In genomic region chr14:27428573-27428972, GRCm38 (mm10) we compare ENCODE assay signal across 8 mouse cellular contexts. TPM values are rescaled to one million over a fixed set of nuclear protein-coding genes. Genes with fewer than 3 reads are reported as not detected.
DNase-seq lines count a peak whose midpoint lies in the region; ATAC-seq and TF ChIP-seq lines count a peak whose summit lies in the region.

Gene Fam208a, plus strand, starts transcription at chr14:27428834.

- 1% methylated on average over 42 of the region's 43 CpGs for WGBS in forebrain, embryonic 11.5 days
- 1% methylated on average over 42 of the region's 43 CpGs for WGBS in heart, embryonic 16.5 days
- WGBS in liver, embryonic 13.5 days (ENCODE audit: insufficient replicate concordance): 1% methylated on average over 43 of the region's 43 CpGs
- WGBS in stomach, embryonic 15.5 days: under 1% methylated on average over 43 of the region's 43 CpGs

- peaks cover 73% of the 10 kb centered on the region for H3K36me3 ChIP-seq in E14TG2a.4 (ENCODE audit: insufficient read depth, low read length)
- H3K36me3 ChIP-seq in forebrain, embryonic 11.5 days (ENCODE audit: control insufficient read depth, insufficient read depth, low read length): no peaks in the 10 kb centered on the region; the same call in 1 of the 2 replicates
- peaks cover 24% of the 10 kb centered on the region for H3K36me3 ChIP-seq in heart, embryonic 16.5 days (ENCODE audit: control insufficient read depth, insufficient read depth)
- H3K36me3 ChIP-seq in liver, embryonic 13.5 days: peaks cover 15% of the 10 kb centered on the region
- no peaks in the 10 kb centered on the region; the same call in 1 of the 2 replicates for H3K36me3 ChIP-seq in stomach, embryonic 15.5 days

- H3K27ac ChIP-seq in forebrain, embryonic 11.5 days (ENCODE audit: low read depth, low read length): peak within 1 kb of the TSS; percentile 93
- peak within 1 kb of the TSS; percentile 96 for H3K27ac ChIP-seq in heart, embryonic 16.5 days (ENCODE audit: low read length)
- peak within 1 kb of the TSS; percentile 92 for H3K27ac ChIP-seq in liver, embryonic 13.5 days
- peak within 1 kb of the TSS; percentile 100 for H3K27ac ChIP-seq in stomach, embryonic 15.5 days

- H3K4me2 ChIP-seq in forebrain, embryonic 11.5 days (ENCODE audit: low read depth, low read length, severe bottlenecking): peak within 1 kb of the TSS; percentile 89
- peak within 1 kb of the TSS; percentile 76 for H3K4me2 ChIP-seq in heart, embryonic 16.5 days (ENCODE audit: low read depth, low read length)
- H3K4me2 ChIP-seq in liver, embryonic 13.5 days: peak within 1 kb of the TSS; percentile 85
- peak within 1 kb of the TSS; percentile 88 for H3K4me2 ChIP-seq in stomach, embryonic 15.5 days

- H3K4me3 ChIP-seq in E14TG2a.4 (replicated peaks; ENCODE audit: low read length): peak within 1 kb of the TSS; percentile 94
- H3K4me3 ChIP-seq in forebrain, embryonic 11.5 days (ENCODE audit: low read depth, low read length): peak within 1 kb of the TSS; percentile 60
- H3K4me3 ChIP-seq in heart, embryonic 16.5 days (ENCODE audit: low read length): peak within 1 kb of the TSS; percentile 64
- H3K4me3 ChIP-seq in liver, embryonic 13.5 days (replicated peaks): peak within 1 kb of the TSS; percentile 73
- H3K4me3 ChIP-seq in stomach, embryonic 15.5 days (replicated peaks): peak within 1 kb of the TSS; percentile 77

- DNase-seq in c-Kit-positive CD71-positive TER-119-negative erythroid progenitor cells, embryonic 14.5 days (ENCODE audit: low read depth): peak; percentile 77
- DNase-seq in forebrain, embryonic 11.5 days (ENCODE audit: low spot score): peak; percentile 96
- DNase-seq in kidney, postnatal 25 days: peak; percentile 97 to 98
- peak; percentile 91 for DNase-seq in liver, embryonic 13.5 days
- DNase-seq in natural killer cell, adult 2 months (ENCODE audit: low spot score in 2 of 2): peak; percentile 89 to 92

- H3K9ac ChIP-seq in forebrain, embryonic 11.5 days (ENCODE audit: low read length): peak within 1 kb of the TSS; percentile 93
- peak within 1 kb of the TSS; percentile 86 for H3K9ac ChIP-seq in heart, embryonic 16.5 days (ENCODE audit: low read length)
- peak within 1 kb of the TSS; percentile 91 for H3K9ac ChIP-seq in liver, embryonic 13.5 days
- H3K9ac ChIP-seq in stomach, embryonic 15.5 days: peak within 1 kb of the TSS; percentile 85

- H3K27me3 ChIP-seq in E14TG2a.4 (ENCODE audit: insufficient read depth, low read length): no peaks in the 10 kb centered on the region
- H3K27me3 ChIP-seq in forebrain, embryonic 11.5 days (ENCODE audit: control insufficient read depth, insufficient read depth, low read length): no peaks in the 10 kb centered on the region; the same call in 1 of the 2 replicates
- no peaks in the 10 kb centered on the region for H3K27me3 ChIP-seq in heart, embryonic 16.5 days (ENCODE audit: control insufficient read depth, insufficient read depth, low read length)
- H3K27me3 ChIP-seq in liver, embryonic 13.5 days: no peaks in the 10 kb centered on the region
- no peaks in the 10 kb centered on the region for H3K27me3 ChIP-seq in stomach, embryonic 15.5 days (replicated peaks)

- TF ChIP-seq CTCF in E14TG2a.4 (conservative IDR thresholded peaks at IDR 0.05; ENCODE audit: low read length): no peak

- H3K4me1 ChIP-seq in E14TG2a.4 (replicated peaks; ENCODE audit: low read depth, low read length): peaks cover 54% of the 10 kb centered on the region
- no peaks in the 10 kb centered on the region for H3K4me1 ChIP-seq in forebrain, embryonic 11.5 days (replicated peaks; ENCODE audit: control insufficient read depth, insufficient read depth, low read length)
- H3K4me1 ChIP-seq in heart, embryonic 16.5 days (ENCODE audit: control insufficient read depth, insufficient read depth, low read length): 0 out of 2 replicates have a peak, but pooled peaks cover 5% of the 10 kb centered on the region
- H3K4me1 ChIP-seq in liver, embryonic 13.5 days (replicated peaks): peaks cover 16% of the 10 kb centered on the region
- peaks cover 3% of the 10 kb centered on the region; the same call in 1 of the 2 replicates for H3K4me1 ChIP-seq in stomach, embryonic 15.5 days

- ATAC-seq in forebrain, embryonic 11.5 days (replicated peaks; ENCODE audit: low FRiP score): peak; percentile 97
- peak; percentile 93 for ATAC-seq in heart, embryonic 16.5 days (replicated peaks; ENCODE audit: extremely low read depth, insufficient read depth, low FRiP score)
- peak; percentile 93 for ATAC-seq in liver, embryonic 13.5 days (ENCODE audit: low read depth)
- ATAC-seq in stomach, embryonic 15.5 days (ENCODE audit: insufficient read depth, low FRiP score, low read depth): peak; percentile 95

- peaks cover 7% of the 10 kb centered on the region for H3K9me3 ChIP-seq in E14TG2a.4 (ENCODE audit: low read length)
- H3K9me3 ChIP-seq in forebrain, embryonic 11.5 days (ENCODE audit: control insufficient read depth, low read length): peaks cover 8% of the 10 kb centered on the region
- peaks cover 14% of the 10 kb centered on the region for H3K9me3 ChIP-seq in heart, embryonic 16.5 days (replicated peaks; ENCODE audit: control insufficient read depth, low read length)
- H3K9me3 ChIP-seq in liver, embryonic 13.5 days (replicated peaks): peaks cover 7% of the 10 kb centered on the region; the same call in 1 of the 2 replicates
- H3K9me3 ChIP-seq in stomach, embryonic 15.5 days: 0 out of 2 replicates have a peak, but pooled peaks cover 3% of the 10 kb centered on the region

RNA-seq across cellular contexts. Expression of gene Fam208a, which starts in this region (rescaled TPM):
- polyA plus RNA-seq in forebrain, embryonic 11.5 days (2014; fragmentation: Nextera tagmentation; extraction: Ambion mirVana): 13.5 and 17.4 TPM in 2 replicates
- 8.5 and 9.5 TPM in 2 replicates for polyA plus RNA-seq in heart, embryonic 16.5 days (2015; fragmentation: Nextera tagmentation; extraction: Ambion mirVana)
- 3.8 and 4.5 TPM in 2 replicates for polyA plus RNA-seq in liver, embryonic 13.5 days (2015; fragmentation: Nextera tagmentation; extraction: Ambion mirVana)
- 14.3 and 14.6 TPM in 2 replicates for polyA plus RNA-seq in stomach, embryonic 15.5 days (2015; fragmentation: Nextera tagmentation; extraction: Ambion mirVana)

Comparison
In these comparisons a context has a peak if more than half of its experiments do, and no peak if none do; other contexts are left out.
1. Peak in every context shown above with its lines: DNase-seq, ATAC-seq, H3K4me3 ChIP-seq and H3K27ac ChIP-seq.